Mouse (Mus musculus) testis, adult 2 months (tissue): ENCODE results near the gene Znrd1. TPM values are rescaled to one million over a fixed set of nuclear protein-coding genes. Genes with fewer than 3 reads are reported as not detected.

Experiments
- H3K27ac ChIP-seq: fragments of 200-500 bp; 2 replicates; pipeline ENCODE4 v1.5.1; 2012; ENCODE audit warnings: low read depth, low read length; ENCODE audit not compliant: control insufficient read depth, insufficient read depth
- H3K27me3 ChIP-seq: fragments of 200-500 bp; 2 replicates; pipeline ENCODE4 v1.6.1; 2012; ENCODE audit warnings: mild to moderate bottlenecking, low read length, moderate library complexity; ENCODE audit not compliant: control insufficient read depth, insufficient read depth
- H3K36me3 ChIP-seq: fragments of 200-500 bp; 2 replicates; pipeline ENCODE4 v1.6.1; 2012; ENCODE audit warnings: mild to moderate bottlenecking, low read length; ENCODE audit not compliant: control insufficient read depth, insufficient read depth
- H3K4me1 ChIP-seq: fragments of 200-500 bp; 2 replicates; pipeline ENCODE4 v1.6.1; 2012; ENCODE audit warnings: low read length; ENCODE audit not compliant: control insufficient read depth, insufficient read depth
- H3K4me3 ChIP-seq: fragments of 200-500 bp; 2 replicates; pipeline ENCODE4 v1.5.1; 2012; ENCODE audit warnings: low read depth, mild to moderate bottlenecking, low read length, moderate library complexity, mixed read lengths; ENCODE audit not compliant: control insufficient read depth
- CTCF ChIP-seq: fragments of 200-500 bp; IDR thresholded peaks from 2 replicates; pipeline ENCODE4 v1.5.1; 2012; ENCODE audit warnings: low read depth, mild to moderate bottlenecking, inconsistent platforms, low read length, moderate library complexity; ENCODE audit not compliant: control insufficient read depth, insufficient read depth, insufficient replicate concordance
- POLR2A ChIP-seq: fragments of 200-500 bp; IDR thresholded peaks from 2 replicates; pipeline ENCODE4 v1.6.1; 2012; ENCODE audit warnings: low read depth, mild to moderate bottlenecking, inconsistent platforms, low read length, moderate library complexity; ENCODE audit not compliant: control insufficient read depth
- polyA plus RNA-seq: library from polyadenylated mRNA; depleted of rRNA; stranded (reverse); fragments of >200 nt; gene quantifications from 2 replicates; pipeline ENCODE4 v1.2.3, GENCODE M21; 2012; rRNA removed

Znrd1 gene
- 51.9 and 53.2 TPM in 2 replicates for polyA plus RNA-seq

DNA sequence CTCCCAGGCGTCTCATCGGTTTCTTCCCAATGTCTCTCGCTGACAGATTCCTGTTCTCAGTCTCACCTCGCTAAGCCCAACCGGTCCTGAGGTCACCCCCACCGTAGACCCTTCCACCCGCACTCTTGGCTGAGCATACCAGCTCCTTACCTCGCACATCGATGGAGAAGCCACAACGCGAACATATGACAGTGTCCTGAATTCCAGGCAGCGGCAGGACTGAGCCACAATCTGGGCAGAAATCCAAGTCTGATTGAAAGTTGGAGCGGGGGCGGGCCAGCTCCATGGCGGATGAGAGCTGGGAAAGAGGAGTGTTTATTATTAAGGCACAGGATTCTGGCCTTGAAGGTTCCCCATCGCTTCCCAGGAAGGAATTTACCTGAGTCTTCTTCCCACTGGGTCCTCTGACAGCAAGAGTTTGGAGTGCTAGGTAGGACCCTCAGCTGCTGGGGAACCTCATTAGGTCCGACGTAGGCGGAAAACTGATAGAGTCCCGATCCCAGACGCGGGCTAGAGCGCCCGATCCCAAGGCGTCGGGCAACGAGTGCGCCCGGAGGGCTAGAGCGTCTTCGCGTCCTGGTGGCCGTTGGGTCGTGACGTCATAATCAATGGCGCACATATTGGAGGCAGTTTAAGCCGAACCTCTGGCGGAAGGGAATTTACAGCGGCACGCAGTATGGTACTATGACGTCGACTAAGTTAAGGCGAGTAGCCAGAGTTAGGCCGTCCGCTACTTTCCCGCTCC is at the start of gene Znrd1, which contains the start of gene Znrd1as:
TSS of gene Znrd1 (minus strand) at position 561 of the 745 bp plus-strand sequence.
TSS of gene Znrd1as (plus strand) at position 594 of the 745 bp plus-strand sequence.
- 0 out of 2 replicates have a peak, but pooled peaks cover 2% of the 10 kb centered on the region for H3K4me1 ChIP-seq
- H3K27ac ChIP-seq = peak within 1 kb of the TSS; percentile 97
- peak within 1 kb of the TSS; percentile 97 for H3K4me3 ChIP-seq
- TF ChIP-seq POLR2A (peak; percentile 61), CTCF (no peak)
- H3K36me3 ChIP-seq = peaks cover 1% of the 10 kb centered on the region
- no peaks in the 10 kb centered on the region for H3K27me3 ChIP-seq

DNA sequence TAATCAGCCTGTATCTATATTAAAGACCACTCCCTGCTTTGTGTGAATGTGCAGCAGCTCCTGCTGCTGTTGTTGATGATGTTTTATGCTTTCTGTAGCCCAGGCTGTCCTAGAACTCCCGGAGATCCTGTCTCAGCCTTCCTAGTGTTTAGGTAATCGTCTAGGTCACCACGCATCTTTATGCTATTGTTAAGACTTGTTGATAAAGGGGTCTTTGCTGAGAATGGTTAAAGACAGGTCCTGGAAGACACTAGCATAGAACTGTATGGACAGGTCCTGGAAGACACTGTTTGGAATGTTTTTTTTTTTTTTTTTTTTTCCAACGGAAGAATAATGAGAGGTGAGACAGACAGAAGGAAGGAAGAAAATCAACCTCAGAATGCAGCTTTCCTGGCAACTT is 45.0 kb upstream of the Znrd1 start:
- no peaks in the 10 kb centered on the region for H3K27me3 ChIP-seq
- TF ChIP-seq CTCF (no peak), POLR2A (no peak)
- H3K4me1 ChIP-seq = peaks cover 8% of the 10 kb centered on the region
- H3K4me3 ChIP-seq = peak overlapping the region; percentile 78
- no peaks in the 10 kb centered on the region for H3K36me3 ChIP-seq
- H3K27ac ChIP-seq = no peak overlapping the region

DNA sequence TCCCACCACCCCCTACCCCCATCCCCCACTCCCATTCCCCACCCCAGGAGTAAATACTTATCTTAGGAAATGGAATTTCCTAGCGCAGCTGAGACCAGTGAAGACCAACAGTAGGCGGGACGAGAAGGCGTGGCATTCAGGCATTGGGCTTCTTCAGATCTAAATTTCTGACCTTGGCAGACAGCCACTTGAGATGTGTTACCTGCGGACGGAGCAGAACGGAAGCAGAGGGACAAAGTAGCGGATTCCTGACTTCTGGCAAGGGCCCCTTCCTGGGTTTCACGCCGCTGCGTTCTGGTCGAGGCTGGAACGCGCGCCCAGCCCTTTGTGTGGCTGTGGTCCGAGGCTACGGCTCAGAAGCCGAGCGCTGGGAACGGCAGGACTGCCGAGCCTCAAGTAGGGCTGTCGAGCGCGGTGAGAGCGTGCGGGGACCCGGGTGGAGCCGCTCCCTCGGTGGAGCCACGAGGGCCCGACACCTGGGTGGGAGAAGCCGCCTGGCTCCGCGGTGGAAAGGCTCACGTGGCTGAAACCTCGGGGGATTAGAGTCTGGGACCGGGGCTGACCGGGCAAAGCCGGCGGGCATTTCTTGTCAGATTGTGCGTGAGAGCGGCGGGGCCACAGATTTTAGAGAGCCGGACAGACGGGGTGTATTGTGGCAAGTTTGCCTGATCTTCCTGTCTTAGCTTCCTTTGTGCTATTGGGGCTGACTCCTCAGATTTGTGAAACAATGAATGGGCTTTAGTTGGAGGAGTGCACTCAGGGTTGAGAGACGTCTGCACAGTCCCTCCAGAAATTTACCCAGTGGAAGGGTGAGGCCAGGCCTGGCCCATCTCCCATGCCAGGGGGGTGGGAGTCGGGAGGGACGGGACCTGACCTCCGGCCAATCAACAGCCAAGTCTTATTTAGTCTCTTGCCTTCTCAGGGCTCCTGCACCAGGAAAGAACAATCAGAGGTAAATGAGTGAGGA is 44.3 kb upstream of the Znrd1 start:
- TF ChIP-seq CTCF (no peak), POLR2A (no peak)
- Histone ChIP-seq H3K36me3 (no peaks in the 10 kb centered on the region), H3K4me1 (peaks cover 8% of the 10 kb centered on the region)

GRCm38 (mm10) chr17:37000863-37001262 is 42.5 kb upstream of the Znrd1 start, which contains the start of gene Zfp57:
Gene Zfp57, plus strand, starts transcription at chr17:37001163.
- no peak within 1 kb of the TSS; the same call in 1 of the 2 replicates for H3K4me3 ChIP-seq
- H3K36me3 ChIP-seq = no peaks in the 10 kb centered on the region
- no peaks in the 10 kb centered on the region for H3K27me3 ChIP-seq
- no peak within 1 kb of the TSS for H3K27ac ChIP-seq
- no peak for TF ChIP-seq CTCF
- no peak for TF ChIP-seq POLR2A
- peaks cover 8% of the 10 kb centered on the region for H3K4me1 ChIP-seq

More for the DNA sequence above, 44.3 kb upstream of the Znrd1 start:
- Histone ChIP-seq H3K27ac (0 out of 2 replicates have a peak overlapping the region, but pooled peaks have one; percentile 1), H3K27me3 (no peaks in the 10 kb centered on the region), H3K4me3 (peak overlapping the region; percentile 78)

DNA sequence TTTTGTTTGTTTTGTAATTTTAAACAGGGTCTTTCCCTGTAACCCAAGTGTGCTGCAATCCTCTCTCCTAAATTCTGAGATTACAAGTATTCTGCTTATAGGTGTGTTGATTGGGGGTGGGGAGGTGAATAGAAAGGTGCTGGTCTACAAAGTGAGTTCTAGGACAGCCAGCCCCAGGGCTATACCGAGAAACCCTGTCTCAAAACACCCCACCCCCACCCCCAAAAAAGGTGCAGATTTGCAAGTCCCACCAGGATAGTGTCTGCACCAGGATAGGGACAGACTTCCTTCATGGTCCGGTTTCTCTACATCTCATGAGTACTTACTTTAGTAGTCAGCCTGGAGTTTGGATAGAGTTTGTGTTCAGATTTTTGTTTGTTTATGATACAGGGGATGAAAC is 40.1 kb upstream of the Znrd1 start:
- no peaks in the 10 kb centered on the region for H3K36me3 ChIP-seq
- H3K4me1 ChIP-seq = peaks cover 8% of the 10 kb centered on the region
- no peak overlapping the region for H3K4me3 ChIP-seq
- TF ChIP-seq CTCF = no peak
- no peak for TF ChIP-seq POLR2A
- H3K27ac ChIP-seq = no peak overlapping the region
- H3K27me3 ChIP-seq = no peaks in the 10 kb centered on the region

GRCm38 (mm10) chr17:36997033-36997735 is 38.8 kb upstream of the Znrd1 start:
- Histone ChIP-seq H3K36me3 (no peaks in the 10 kb centered on the region), H3K4me3 (no peak overlapping the region), H3K27me3 (no peaks in the 10 kb centered on the region), H3K4me1 (no peaks in the 10 kb centered on the region), H3K27ac (no peak overlapping the region)
- TF ChIP-seq CTCF (peak; percentile 63; the same call in 1 of the 2 replicates), POLR2A (no peak)

GRCm38 (mm10) chr17:36995448-36995847 is 37.1 kb upstream of the Znrd1 start:
- no peak for TF ChIP-seq POLR2A
- no peak for TF ChIP-seq CTCF
- Histone ChIP-seq H3K27ac (no peak overlapping the region), H3K36me3 (no peaks in the 10 kb centered on the region), H3K4me1 (no peaks in the 10 kb centered on the region), H3K27me3 (no peaks in the 10 kb centered on the region), H3K4me3 (no peak overlapping the region)
